Mouse (Mus musculus) ovary, adult 18-20 months (tissue): ENCODE measurements at regions not wholly inside any gene's neighbourhood (a gene's known extent, or its start where the extent isn't known, plus 50 kb on each side); places are given as distances from the start of the nearest gene placed in this dataset.

ENCODE experiments used
- DNase-seq: peaks from one replicate; pipeline ENCODE4 v3.0.0; 2022; ENCODE audit warnings: low spot score, mixed read lengths

GRCm38 (mm10) chr5:4697346-4698095, 60.3 kb downstream of the Fzd1 start:
- no peak for DNase-seq

GRCm38 (mm10) chr5:4696701-4697100, 61.1 kb downstream of the Fzd1 start:
- no peak for DNase-seq

GRCm38 (mm10) chr5:4689130-4689529, 68.7 kb downstream of the Fzd1 start:
- DNase-seq: no peak

GRCm38 (mm10) chr5:4675316-4675715, 82.5 kb downstream of the Fzd1 start:
- DNase-seq: no peak

- no peak for DNase-seq
Measured at GRCm38 (mm10) chr5:4666381-4666780, 91.5 kb downstream of the Fzd1 start.

GRCm38 (mm10) chr5:4665978-4666377, 91.9 kb downstream of the Fzd1 start:
- DNase-seq: no peak

GRCm38 (mm10) chr5:4664918-4665317, 92.9 kb downstream of the Fzd1 start:
- no peak for DNase-seq

- DNase-seq: no peak
Measured at GRCm38 (mm10) chr5:4664488-4664887, 93.3 kb downstream of the Fzd1 start.

- DNase-seq: no peak
Measured at GRCm38 (mm10) chr5:4662198-4662585, 95.6 kb downstream of the Fzd1 start.

- DNase-seq: no peak
Measured at GRCm38 (mm10) chr5:4661420-4662197, 96.2 kb downstream of the Fzd1 start.

GRCm38 (mm10) chr5:4657982-4658381, 99.9 kb downstream of the Fzd1 start:
- no peak for DNase-seq

- no peak for DNase-seq
Measured at GRCm38 (mm10) chr5:4654186-4654585, 103.6 kb downstream of the Fzd1 start.

- no peak for DNase-seq
Measured at GRCm38 (mm10) chr5:4651167-4651955, 106.5 kb downstream of the Fzd1 start.

GRCm38 (mm10) chr5:4650709-4651108, 107.1 kb downstream of the Fzd1 start:
- no peak for DNase-seq

GRCm38 (mm10) chr5:4649858-4650556, 107.8 kb downstream of the Fzd1 start:
- no peak for DNase-seq

- no peak for DNase-seq
Measured at GRCm38 (mm10) chr5:4641041-4641440, 116.8 kb downstream of the Fzd1 start.

GRCm38 (mm10) chr5:4633763-4634162, 124.1 kb downstream of the Fzd1 start:
- no peak for DNase-seq

- DNase-seq: no peak
Measured at GRCm38 (mm10) chr5:4625206-4625605, 132.6 kb downstream of the Fzd1 start.

- DNase-seq: no peak
Measured at GRCm38 (mm10) chr5:4623625-4624024, 134.2 kb downstream of the Fzd1 start.

GRCm38 (mm10) chr5:4620513-4621210, 137.2 kb downstream of the Fzd1 start:
- no peak for DNase-seq

GRCm38 (mm10) chr5:4615233-4615632, 142.6 kb downstream of the Fzd1 start:
- no peak for DNase-seq
